Mouse (Mus musculus): Measurements from ENCODE around the gene Sfmbt2. TPM values are rescaled to one million over a fixed set of nuclear protein-coding genes. Genes with fewer than 3 reads are reported as not detected.

The Sfmbt2 gene
- 2.6 TPM for polyA plus RNA-seq (2017; shearing (Covaris generic))

GRCm38 (mm10) chr2:10370176-10370575 is at the start of gene Sfmbt2:
Gene Sfmbt2 (plus strand): TSS chr2:10370510.

Other genes starting within 250 kb of the Sfmbt2 start
- gene Itih2, start 239.1 kb upstream of the Sfmbt2 start, polyA plus RNA-seq (2017; shearing (Covaris generic)), result 0.12 TPM
- gene Itih5, start 216.9 kb upstream of the Sfmbt2 start, polyA plus RNA-seq (2017; shearing (Covaris generic)), result 1.2 TPM